In the genomic region with DNA sequence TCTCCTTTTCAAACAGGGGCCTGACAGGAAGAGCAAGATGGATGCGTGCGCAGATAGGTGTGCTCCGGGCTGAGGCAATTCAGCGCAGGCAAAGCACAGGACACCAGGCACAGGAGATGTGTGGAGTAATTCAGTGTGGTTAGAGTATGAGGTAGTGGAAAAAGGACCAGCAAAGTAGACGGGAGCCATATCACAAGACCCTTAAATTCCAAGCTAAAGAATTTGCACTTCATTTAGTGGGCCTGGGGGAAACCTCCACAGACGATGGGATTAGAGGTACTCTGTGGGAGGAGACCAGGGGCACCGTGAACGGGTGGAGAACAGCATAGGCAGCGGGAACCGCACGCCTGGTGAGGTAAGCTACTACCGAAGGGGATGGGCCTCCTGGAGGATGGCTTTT, we compare ENCODE assay signal across 28 mouse cellular contexts. TPM values are rescaled to one million over a fixed set of nuclear protein-coding genes. Genes with fewer than 3 reads are reported as not detected.
DNase-seq lines count a peak whose midpoint lies in the region; ATAC-seq lines count a peak whose summit lies in the region.
"Had no signal": no experiment of that assay in that cellular context is flagged by ENCODE, and none has a peak within 500 bp of the region (broad histone marks: within the 10 kb centered on the region; RNA-seq: fewer than 3 reads in every experiment).

No protein-coding gene starts in this region.

- H3K4me1 ChIP-seq in heart, embryonic 12.5 days (replicated peaks) = peaks cover 46% of the 10 kb centered on the region
- H3K4me1 ChIP-seq in limb, embryonic 13.5 days = peaks cover 32% of the 10 kb centered on the region
- H3K4me1 ChIP-seq: forebrain, embryonic 15.5 days had no signal

- no peak overlapping the region for H3K9ac ChIP-seq in heart, embryonic 12.5 days
- no peak overlapping the region for H3K9ac ChIP-seq in limb, embryonic 13.5 days
- H3K9ac ChIP-seq: embryonic facial prominence, embryonic 13.5 days; forebrain, embryonic 12.5 days; forebrain, embryonic 15.5 days; hindbrain, embryonic 14.5 days had no signal

- no peaks in the 10 kb centered on the region for H3K9me3 ChIP-seq in heart, embryonic 12.5 days (replicated peaks)
- H3K9me3 ChIP-seq in limb, embryonic 13.5 days = no peaks in the 10 kb centered on the region
- H3K9me3 ChIP-seq: embryonic facial prominence, embryonic 10.5 days; embryonic facial prominence, embryonic 13.5 days; forebrain, embryonic 12.5 days; forebrain, embryonic 15.5 days had no signal

- intact Hi-C loops in heart, postnatal 14 days (cut with DNase I) = no loop called here

- 54% methylated on average over 12 of the region's 12 CpGs for WGBS in heart, embryonic 12.5 days
- 44% methylated on average over 12 of the region's 12 CpGs for WGBS in limb, embryonic 13.5 days

- H3K4me3 ChIP-seq in heart, embryonic 12.5 days = no peak overlapping the region
- H3K4me3 ChIP-seq in limb, embryonic 13.5 days = no peak overlapping the region
- H3K4me3 ChIP-seq: embryonic facial prominence, embryonic 10.5 days; embryonic facial prominence, embryonic 13.5 days; erythroblast, embryonic 14.5 days; forebrain, embryonic 12.5 days; forebrain, embryonic 15.5 days; heart, adult 2 months had no signal

- H3K36me3 ChIP-seq in heart, embryonic 12.5 days = no peaks in the 10 kb centered on the region
- H3K36me3 ChIP-seq in limb, embryonic 13.5 days = no peaks in the 10 kb centered on the region
- H3K36me3 ChIP-seq: embryonic facial prominence, embryonic 10.5 days; embryonic facial prominence, embryonic 13.5 days; forebrain, embryonic 12.5 days; forebrain, embryonic 15.5 days had no signal

- ATAC-seq in heart, embryonic 12.5 days (ENCODE audit: insufficient number of reproducible peaks, low FRiP score) = no peak
- peak; percentile 85 for ATAC-seq in limb, embryonic 13.5 days (ENCODE audit: low FRiP score, low read depth)
- ATAC-seq: activated CD4-positive, CD25-positive, alpha-beta regulatory T cell, adult 4 months; forebrain, embryonic 15.5 days; hindbrain, postnatal 0 days; intestine, postnatal 0 days had no signal

- peak; percentile 71 for DNase-seq in heart, adult 11 months
- DNase-seq in heart, adult 9 months (ENCODE audit: low spot score in 2 of 2) = no peak
- no peak for DNase-seq in heart, postnatal 14 days
- DNase-seq in layer of hippocampus, postnatal 14 days (ENCODE audit: low spot score in 2 of 2) = no peak
- DNase-seq: adrenal gland, adult 8-10 months; adrenal gland, postnatal 25 days; cerebellum, adult 11-12 months; cerebellum, adult 8-10 months; cerebellum, postnatal 10 days; cerebellum, postnatal 36 days; embryo, embryonic 11 days; gastrocnemius, postnatal 25 days; heart, adult 2 months; heart, postnatal 36 days had no signal

- no peak overlapping the region for H3K4me2 ChIP-seq in heart, embryonic 12.5 days
- H3K4me2 ChIP-seq in limb, embryonic 13.5 days (replicated peaks) = peak overlapping the region; percentile 12
- H3K4me2 ChIP-seq: embryonic facial prominence, embryonic 13.5 days; forebrain, embryonic 12.5 days; forebrain, embryonic 15.5 days; hindbrain, embryonic 14.5 days had no signal

- H3K27ac ChIP-seq in heart, embryonic 12.5 days (ENCODE audit: poor library complexity, severe bottlenecking) = peak overlapping the region; percentile 3; the same call in 1 of the 2 replicates
- H3K27ac ChIP-seq in limb, embryonic 13.5 days = peak overlapping the region; percentile 49; the same call in 1 of the 2 replicates
- H3K27ac ChIP-seq: embryonic facial prominence, embryonic 10.5 days; embryonic facial prominence, embryonic 13.5 days; forebrain, embryonic 12.5 days; forebrain, embryonic 15.5 days; heart, adult 2 months; hindbrain, embryonic 14.5 days; hindbrain, postnatal 0 days had no signal

- H3K27me3 ChIP-seq in heart, embryonic 12.5 days (replicated peaks) = no peaks in the 10 kb centered on the region
- no peaks in the 10 kb centered on the region for H3K27me3 ChIP-seq in limb, embryonic 13.5 days
- H3K27me3 ChIP-seq: embryonic facial prominence, embryonic 13.5 days; forebrain, embryonic 12.5 days; forebrain, embryonic 15.5 days had no signal

RNA-seq across cellular contexts. Expression of a gene that starts 15.6 kb away (rescaled TPM):
- polyA plus RNA-seq in heart, embryonic 12.5 days (2016; fragmentation: Nextera tagmentation; extraction: Ambion mirVana) = 1.6 and 2.0 TPM in 2 replicates
- not detected for total RNA-seq in heart, postnatal 14 days (2021)
- polyA plus RNA-seq in limb, embryonic 13.5 days (2015; fragmentation: Nextera tagmentation; extraction: Ambion mirVana) = 0.97 and 1.1 TPM in 2 replicates
- total RNA-seq in layer of hippocampus, postnatal 14 days (2021) = not detected
- total RNA-seq: adrenal gland, adult 8-10 months; gastrocnemius, adult 8-10 months; gastrocnemius, postnatal 25 days; heart, adult 2 months; heart, postnatal 36 days; hindbrain, postnatal 0 days had no signal
- polyA plus RNA-seq: activated CD4-positive, CD25-positive, alpha-beta regulatory T cell, adult 4 months; cortical plate, adult 2 months; erythroblast, embryonic 14.5 days; gonadal fat pad, adult 2 months; heart, adult 2 months had no signal

RNA-seq across cellular contexts. Expression of a gene that starts 43.7 kb away (rescaled TPM):
- polyA plus RNA-seq in heart, embryonic 12.5 days (2016; fragmentation: Nextera tagmentation; extraction: Ambion mirVana) = 32.0 and 33.8 TPM in 2 replicates
- 1 to 10 TPM; 5.6 to 7.3 TPM for total RNA-seq in heart, postnatal 14 days (2021)
- 67.7 and 71.6 TPM in 2 replicates for polyA plus RNA-seq in limb, embryonic 13.5 days (2015; fragmentation: Nextera tagmentation; extraction: Ambion mirVana)
- 1 to 10 TPM; 8.5 to 9.4 TPM for total RNA-seq in layer of hippocampus, postnatal 14 days (2021)
- polyA plus RNA-seq: activated CD4-positive, CD25-positive, alpha-beta regulatory T cell, adult 4 months; erythroblast, embryonic 14.5 days had no signal

RNA-seq across cellular contexts. Expression of a gene that starts 49.7 kb away (rescaled TPM):
- 46.4 and 46.5 TPM in 2 replicates for polyA plus RNA-seq in heart, embryonic 12.5 days (2016; fragmentation: Nextera tagmentation; extraction: Ambion mirVana)
- 10 to 100 TPM; 16.0 to 18.5 TPM for total RNA-seq in heart, postnatal 14 days (2021)
- 45.8 and 46.1 TPM in 2 replicates for polyA plus RNA-seq in limb, embryonic 13.5 days (2015; fragmentation: Nextera tagmentation; extraction: Ambion mirVana)
- 10 to 100 TPM; 37.9 to 41.3 TPM for total RNA-seq in layer of hippocampus, postnatal 14 days (2021)
